Mouse (Mus musculus) naive thymus-derived CD4-positive, alpha-beta T cell, adult 2 months (primary cell): ENCODE measurements around the gene Hspb6.

Experiments
- DNase-seq: peaks from one replicate; pipeline ENCODE4 v3.0.0-alpha.2; 2011; ENCODE audit warnings: low read depth

Gene Hspb6

GRCm38 (mm10) chr7:30552102-30553020 is at the start of gene Hspb6, which contains the start of gene Proser3:
TSS of gene Hspb6 (plus strand) at chr7:30552178.
TSS of gene Proser3 (minus strand) at chr7:30552299.
- peak; percentile 98 for DNase-seq

- no peak for DNase-seq
Observed at GRCm38 (mm10) chr7:30508061-30508460, 43.9 kb upstream of the Hspb6 start.

- DNase-seq = no peak
Observed at GRCm38 (mm10) chr7:30515003-30515760, 36.8 kb upstream of the Hspb6 start.

- no peak for DNase-seq
Observed at GRCm38 (mm10) chr7:30518325-30518724, 33.7 kb upstream of the Hspb6 start.

- no peak for DNase-seq
Observed at GRCm38 (mm10) chr7:30520396-30520795, 31.6 kb upstream of the Hspb6 start.

- no peak for DNase-seq
Observed at GRCm38 (mm10) chr7:30520856-30521255, 31.1 kb upstream of the Hspb6 start.

GRCm38 (mm10) chr7:30522871-30523270 is 29.1 kb upstream of the Hspb6 start:
- DNase-seq = no peak

GRCm38 (mm10) chr7:30524487-30524886 is 27.5 kb upstream of the Hspb6 start:
- DNase-seq = no peak

GRCm38 (mm10) chr7:30525954-30526353 is 26.0 kb upstream of the Hspb6 start:
- DNase-seq = no peak

GRCm38 (mm10) chr7:30526399-30526798 is 25.6 kb upstream of the Hspb6 start:
- no peak for DNase-seq

GRCm38 (mm10) chr7:30526981-30527380 is 25.0 kb upstream of the Hspb6 start:
- DNase-seq = no peak

GRCm38 (mm10) chr7:30531291-30531815 is 20.6 kb upstream of the Hspb6 start:
- DNase-seq = no peak

- DNase-seq = no peak
Observed at GRCm38 (mm10) chr7:30532931-30533330, 19.0 kb upstream of the Hspb6 start.

GRCm38 (mm10) chr7:30533941-30534632 is 17.9 kb upstream of the Hspb6 start:
- no peak for DNase-seq

- DNase-seq = peak; percentile 97
Observed at GRCm38 (mm10) chr7:30534633-30535577, 17.1 kb upstream of the Hspb6 start, which contains the start of gene Arhgap33. TSS of gene Arhgap33 (minus strand) at chr7:30535060.

- no peak for DNase-seq
Observed at GRCm38 (mm10) chr7:30540572-30540971, 11.4 kb upstream of the Hspb6 start.

- no peak for DNase-seq
Observed at GRCm38 (mm10) chr7:30544327-30544726, 7.7 kb upstream of the Hspb6 start.

- DNase-seq = no peak
Observed at GRCm38 (mm10) chr7:30549880-30550279, 2.1 kb upstream of the Hspb6 start.

- no peak for DNase-seq
Observed at GRCm38 (mm10) chr7:30550603-30551002, 1.4 kb upstream of the Hspb6 start.

- no peak for DNase-seq
Observed at GRCm38 (mm10) chr7:30551445-30552101, 405 bp upstream of the Hspb6 start.
